Mouse (Mus musculus) kidney, embryonic 16.5 days (tissue): ENCODE measurements around the gene Ube2u. TPM values are rescaled to one million over a fixed set of nuclear protein-coding genes. Genes with fewer than 3 reads are reported as not detected.
"Not testable (repeated sequence)": the region's sequence is repeated elsewhere in the genome, so short reads cannot be mapped to it uniquely, and the experiment has no call there.

ENCODE experiments used
- ATAC-seq: fragments of 200-750 bp; cut with Nextera tagmentation; 2 replicates; pipeline ENCODE4 v1.8.0; 2017; ENCODE audit warnings: moderate TSS enrichment; ENCODE audit not compliant: low FRiP score, low TSS enrichment
- H3K27ac ChIP-seq: fragments of 300-500 bp; sonication (generic); 2 replicates; pipeline ENCODE4 v1.5.1; 2014; ENCODE audit warnings: low read length
- H3K27me3 ChIP-seq: fragments of 300-500 bp; sonication (generic); 2 replicates; pipeline ENCODE4 v1.6.1; 2014; ENCODE audit warnings: low read length, control low read depth, mixed read lengths; ENCODE audit not compliant: insufficient read depth
- H3K36me3 ChIP-seq: fragments of 300-500 bp; sonication (generic); 2 replicates; pipeline ENCODE4 v1.6.1; 2014; ENCODE audit warnings: low read length, control low read depth, mixed read lengths; ENCODE audit not compliant: insufficient read depth
- H3K4me1 ChIP-seq: fragments of 300-500 bp; sonication (generic); 2 replicates; pipeline ENCODE4 v1.6.1; 2014; ENCODE audit warnings: low read length, control low read depth, mixed read lengths; ENCODE audit not compliant: insufficient read depth
- H3K4me2 ChIP-seq: fragments of 300-500 bp; sonication (generic); replicated peaks from 2 replicates; pipeline ENCODE4 v1.6.1; 2014; ENCODE audit warnings: low read depth, low read length
- H3K4me3 ChIP-seq: fragments of 300-500 bp; sonication (generic); 2 replicates; pipeline ENCODE4 v1.5.1; 2014; ENCODE audit warnings: mild to moderate bottlenecking, low read length
- H3K9ac ChIP-seq: fragments of 300-500 bp; sonication (generic); replicated peaks from 2 replicates; pipeline ENCODE4 v1.6.1; 2014; ENCODE audit warnings: low read length
- H3K9me3 ChIP-seq: fragments of 300-500 bp; sonication (generic); 2 replicates; pipeline ENCODE4 v1.6.1; 2016; ENCODE audit warnings: low read length, control low read depth
- WGBS: fragments of 180-500 bp; shearing (Covaris S2); extraction: QIAGEN DNeasy Blood & Tissue Kit; methylation state at CpG from one replicate; pipeline ENCODE4 v1.1.7; 2014; 5-methylcytosine and 5-hydroxymethylcytosine counted together
- polyA plus RNA-seq: library from polyadenylated mRNA; unstranded; fragments of >200 nt; fragmentation: Nextera tagmentation; extraction: Ambion mirVana; gene quantifications from 2 replicates; pipeline ENCODE4 v1.2.1, GENCODE M21; 2015

The Ube2u gene
- polyA plus RNA-seq, 1 experiment from 2014 or later, result 1.6 TPM

- no peak overlapping the region for H3K4me3 ChIP-seq
- H3K9ac ChIP-seq, result no peak overlapping the region
- 62% methylated on average over 6 of the region's 6 CpGs for WGBS
- no peaks in the 10 kb centered on the region for H3K27me3 ChIP-seq
- no peaks in the 10 kb centered on the region for H3K4me1 ChIP-seq
- H3K36me3 ChIP-seq, result no peaks in the 10 kb centered on the region
- no peak overlapping the region for H3K27ac ChIP-seq
- ATAC-seq, result no peak
- no peaks in the 10 kb centered on the region for H3K9me3 ChIP-seq
- H3K4me2 ChIP-seq, result no peak overlapping the region
These were observed 19.5 kb downstream of the Ube2u start for GRCm38 (mm10) chr4:100498192-100498591.

- not testable (repeated sequence) for H3K27ac ChIP-seq, H3K36me3 ChIP-seq, H3K9me3 ChIP-seq, ATAC-seq, H3K4me2 ChIP-seq, H3K4me3 ChIP-seq, H3K27me3 ChIP-seq, H3K9ac ChIP-seq, H3K4me1 ChIP-seq
- WGBS, result 93% methylated on average over 7 of the region's 7 CpGs
These were observed 20.5 kb downstream of the Ube2u start for GRCm38 (mm10) chr4:100499037-100499601.

GRCm38 (mm10) chr4:100503337-100503736 lies 24.7 kb downstream of the Ube2u start:
- Histone ChIP-seq H3K4me2 (no peak overlapping the region), H3K27ac (no peak overlapping the region), H3K4me3 (no peak overlapping the region), H3K4me1 (no peaks in the 10 kb centered on the region), H3K36me3 (no peaks in the 10 kb centered on the region), H3K9ac (no peak overlapping the region), H3K9me3 (no peaks in the 10 kb centered on the region), H3K27me3 (no peaks in the 10 kb centered on the region)
- 79% methylated on average over 2 of the region's 2 CpGs for WGBS
- no peak for ATAC-seq

- no peaks in the 10 kb centered on the region for H3K36me3 ChIP-seq
- H3K4me2 ChIP-seq, result no peak overlapping the region
- no peak for ATAC-seq
- no peaks in the 10 kb centered on the region for H3K27me3 ChIP-seq
- no peak overlapping the region for H3K9ac ChIP-seq
- no peaks in the 10 kb centered on the region for H3K9me3 ChIP-seq
- 78% methylated on average over 2 of the region's 2 CpGs for WGBS
- peaks cover 6% of the 10 kb centered on the region; the same call in 1 of the 2 replicates for H3K4me1 ChIP-seq
- no peak overlapping the region for H3K27ac ChIP-seq
- H3K4me3 ChIP-seq, result no peak overlapping the region
These were observed 39.0 kb downstream of the Ube2u start for GRCm38 (mm10) chr4:100517646-100518045.

DNA sequence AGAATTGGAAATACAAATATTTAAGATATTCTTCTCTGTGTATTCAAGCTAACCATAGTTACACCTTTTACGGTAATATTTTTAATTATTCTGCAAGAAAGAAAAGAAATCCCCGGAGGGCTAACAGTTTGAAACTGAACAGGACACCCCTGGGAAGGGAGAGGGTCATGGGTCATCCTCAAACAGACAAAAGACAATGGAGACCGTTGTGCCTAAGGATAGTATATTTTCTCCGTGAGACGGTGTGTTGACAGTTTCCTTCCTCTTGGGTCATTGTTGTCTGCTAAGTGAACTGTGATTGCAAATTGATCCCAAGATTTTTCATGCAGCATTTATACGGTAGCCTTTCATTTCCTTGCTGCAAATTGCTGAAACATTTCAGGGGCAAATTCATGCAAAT lies 43.9 kb downstream of the Ube2u start:
- WGBS, result 25% methylated on average over 6 of the region's 6 CpGs
- ATAC-seq, result no peak
- Histone ChIP-seq H3K27ac (no peak overlapping the region), H3K27me3 (no peaks in the 10 kb centered on the region), H3K4me3 (no peak overlapping the region), H3K4me1 (peaks cover 9% of the 10 kb centered on the region; the same call in 1 of the 2 replicates), H3K9me3 (no peaks in the 10 kb centered on the region), H3K36me3 (no peaks in the 10 kb centered on the region), H3K9ac (no peak overlapping the region), H3K4me2 (no peak overlapping the region)

GRCm38 (mm10) chr4:100524741-100525140 lies 46.1 kb downstream of the Ube2u start:
- no peak for ATAC-seq
- no peaks in the 10 kb centered on the region for H3K9me3 ChIP-seq

DNA sequence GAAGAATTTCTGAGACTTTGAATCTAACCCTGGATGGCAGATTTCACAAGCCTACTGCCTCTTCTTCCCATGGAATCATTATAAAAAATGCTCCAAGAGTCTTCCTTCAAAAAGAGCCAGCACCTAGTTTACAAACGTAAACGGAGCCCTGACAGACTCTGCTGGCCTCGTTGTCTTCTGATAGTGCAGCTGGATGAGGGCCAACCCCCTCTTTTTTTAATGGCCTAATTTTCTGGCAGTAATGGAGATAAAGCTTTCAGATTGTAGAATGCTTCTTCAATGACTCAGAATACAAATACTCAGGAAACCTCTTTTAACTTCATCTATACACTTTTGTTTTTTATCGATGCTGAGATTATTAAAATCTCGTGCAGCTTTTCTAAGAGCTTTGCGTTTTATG lies 47.6 kb downstream of the Ube2u start:
- Histone ChIP-seq H3K9ac (no peak overlapping the region), H3K4me2 (no peak overlapping the region), H3K36me3 (no peaks in the 10 kb centered on the region), H3K27me3 (no peaks in the 10 kb centered on the region), H3K9me3 (no peaks in the 10 kb centered on the region), H3K4me1 (peaks cover 12% of the 10 kb centered on the region; the same call in 1 of the 2 replicates), H3K4me3 (no peak overlapping the region), H3K27ac (no peak overlapping the region)
- 52% methylated on average over 6 of the region's 6 CpGs for WGBS
- ATAC-seq, result no peak

More at GRCm38 (mm10) chr4:100524741-100525140, 46.1 kb downstream of the Ube2u start:
- Histone ChIP-seq H3K27me3 (no peaks in the 10 kb centered on the region), H3K36me3 (no peaks in the 10 kb centered on the region), H3K27ac (no peak overlapping the region), H3K4me2 (no peak overlapping the region), H3K4me3 (no peak overlapping the region), H3K9ac (no peak overlapping the region), H3K4me1 (peaks cover 12% of the 10 kb centered on the region; the same call in 1 of the 2 replicates)
- 40% methylated on average over 4 of the region's 4 CpGs for WGBS

DNA sequence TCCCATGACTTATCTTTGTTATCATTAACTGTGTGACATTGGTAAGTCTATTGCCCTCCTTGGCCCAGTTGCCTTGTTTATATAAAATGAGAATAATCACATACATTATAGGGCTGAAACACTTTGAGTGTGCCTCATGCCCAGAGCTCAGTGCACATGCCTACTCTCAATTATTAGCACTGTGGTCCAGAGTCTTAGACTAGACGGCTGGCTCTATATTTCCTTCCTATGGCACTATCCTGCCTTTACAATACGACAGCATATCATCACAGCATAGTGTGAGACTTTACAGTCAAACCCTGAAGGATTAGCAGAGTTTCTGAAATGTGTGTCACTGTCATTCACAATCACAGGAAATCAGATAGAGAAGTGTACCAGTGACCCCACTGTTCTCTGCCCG lies 48.4 kb downstream of the Ube2u start:
- 0 out of 2 replicates have a peak, but pooled peaks have one; percentile 6 for ATAC-seq
- peak overlapping the region; percentile 53 for H3K4me2 ChIP-seq
- peak overlapping the region; percentile 33; the same call in 1 of the 2 replicates for H3K4me3 ChIP-seq
- no peak overlapping the region for H3K27ac ChIP-seq
- 26% methylated on average over 3 of the region's 3 CpGs for WGBS
- peaks cover 6% of the 10 kb centered on the region; the same call in 1 of the 2 replicates for H3K4me1 ChIP-seq
- no peaks in the 10 kb centered on the region for H3K9me3 ChIP-seq
- H3K27me3 ChIP-seq, result no peaks in the 10 kb centered on the region
- peak overlapping the region; percentile 56; the same call in 1 of the 2 replicates for H3K9ac ChIP-seq
- H3K36me3 ChIP-seq, result no peaks in the 10 kb centered on the region

DNA sequence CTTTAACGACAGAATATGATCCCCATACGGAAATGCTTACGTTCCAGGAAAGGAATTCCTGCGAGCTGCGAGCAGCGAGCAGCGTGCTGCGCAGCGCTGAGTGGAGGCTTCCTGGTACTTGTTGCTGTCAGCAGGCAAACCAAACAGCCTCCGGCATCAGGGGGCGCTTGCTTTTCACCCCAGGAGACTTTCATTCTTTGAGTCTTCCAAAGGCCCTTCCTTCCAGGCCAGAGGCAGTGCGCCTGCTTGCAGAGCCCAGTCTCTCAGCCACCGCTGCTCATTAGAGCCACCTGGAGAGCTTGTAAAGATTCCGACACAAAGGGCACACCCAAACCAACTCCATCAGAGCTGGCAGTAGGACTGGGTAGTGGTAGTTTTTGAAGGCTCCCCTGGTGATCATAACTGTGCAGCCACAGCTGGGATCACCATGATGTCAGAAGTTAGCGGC lies 48.9 kb downstream of the Ube2u start:
- H3K9ac ChIP-seq, result peak overlapping the region; percentile 56
- ATAC-seq, result peak; percentile 84
- 6% methylated on average over 15 of the region's 15 CpGs for WGBS
- peak overlapping the region; percentile 33 for H3K4me3 ChIP-seq
- no peak overlapping the region for H3K27ac ChIP-seq
- H3K27me3 ChIP-seq, result no peaks in the 10 kb centered on the region
- H3K9me3 ChIP-seq, result no peaks in the 10 kb centered on the region
- H3K4me1 ChIP-seq, result peaks cover 6% of the 10 kb centered on the region; the same call in 1 of the 2 replicates
- peak overlapping the region; percentile 53 for H3K4me2 ChIP-seq
- H3K36me3 ChIP-seq, result no peaks in the 10 kb centered on the region

DNA sequence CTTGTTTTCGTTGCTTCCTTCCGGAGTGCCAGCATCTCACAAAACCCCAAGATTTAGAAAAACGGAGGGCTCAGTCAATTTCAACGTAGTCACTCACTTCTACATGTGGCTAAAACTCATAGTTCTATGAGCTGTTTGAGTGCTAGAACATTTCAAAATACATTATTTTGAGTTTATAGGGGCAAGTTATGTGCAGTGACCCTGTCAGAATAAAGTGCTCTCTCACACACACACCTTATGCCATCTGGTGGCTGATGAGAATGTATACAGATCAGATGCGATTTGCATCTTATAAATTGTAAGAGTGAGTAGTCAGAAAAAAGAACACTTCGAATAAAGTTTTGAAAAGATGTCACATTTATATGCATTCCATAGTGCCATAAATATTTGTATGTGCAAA lies 55.0 kb downstream of the Ube2u start:
- Histone ChIP-seq H3K9me3 (no peaks in the 10 kb centered on the region), H3K27me3 (no peaks in the 10 kb centered on the region), H3K4me2 (no peak overlapping the region), H3K36me3 (no peaks in the 10 kb centered on the region), H3K4me3 (no peak overlapping the region), H3K27ac (no peak overlapping the region), H3K4me1 (no peaks in the 10 kb centered on the region), H3K9ac (no peak overlapping the region)
- ATAC-seq, result no peak
- 76% methylated on average over 6 of the region's 6 CpGs for WGBS
